Mouse (Mus musculus) liver, embryonic 13.5 days (tissue): ENCODE results near the gene Hoxa6. TPM values are rescaled to one million over a fixed set of nuclear protein-coding genes. Genes with fewer than 3 reads are reported as not detected.

Source experiments
- ATAC-seq: fragments of 200-750 bp; cut with Nextera tagmentation; 2 replicates; pipeline ENCODE4 v1.8.0; 2017; ENCODE audit warnings: low read depth, mild to moderate bottlenecking, moderate number of reproducible peaks, moderate library complexity
- DNase-seq: peaks from one replicate; pipeline ENCODE4 v3.0.0; 2022
- H3K27ac ChIP-seq: fragments of 300-500 bp; sonication (generic); 2 replicates; pipeline ENCODE4 v1.5.1; 2015; ENCODE audit warnings: moderate library complexity, mild to moderate bottlenecking, inconsistent platforms
- H3K27me3 ChIP-seq: fragments of 300-500 bp; sonication (generic); 2 replicates; pipeline ENCODE4 v1.6.1; 2015; ENCODE audit warnings: mild to moderate bottlenecking, inconsistent platforms
- H3K36me3 ChIP-seq: fragments of 300-500 bp; sonication (generic); 2 replicates; pipeline ENCODE4 v1.6.1; 2015; ENCODE audit warnings: mild to moderate bottlenecking, inconsistent platforms
- H3K4me1 ChIP-seq: fragments of 300-500 bp; sonication (generic); replicated peaks from 2 replicates; pipeline ENCODE4 v1.6.1; 2015; ENCODE audit warnings: inconsistent platforms
- H3K4me2 ChIP-seq: fragments of 300-500 bp; sonication (generic); 2 replicates; pipeline ENCODE4 v1.6.1; 2015; ENCODE audit warnings: inconsistent platforms, mild to moderate bottlenecking, moderate library complexity
- H3K4me3 ChIP-seq: fragments of 300-500 bp; sonication (generic); replicated peaks from 2 replicates; pipeline ENCODE4 v1.5.1; 2015; ENCODE audit warnings: mild to moderate bottlenecking, inconsistent platforms
- H3K9ac ChIP-seq: fragments of 300-500 bp; sonication (generic); 2 replicates; pipeline ENCODE4 v1.6.1; 2015; ENCODE audit warnings: mild to moderate bottlenecking, inconsistent platforms
- H3K9me3 ChIP-seq: fragments of 300-500 bp; sonication (generic); replicated peaks from 2 replicates; pipeline ENCODE4 v1.6.1; 2016; ENCODE audit warnings: inconsistent platforms
- WGBS: fragments of 180-500 bp; shearing (Covaris S2); methylation state at CpG from one replicate; pipeline ENCODE4 v1.1.7; 2015; ENCODE audit not compliant: insufficient replicate concordance; 5-methylcytosine and 5-hydroxymethylcytosine counted together
- polyA plus RNA-seq: library from polyadenylated mRNA; unstranded; fragments of >200 nt; fragmentation: Nextera tagmentation; extraction: Ambion mirVana; gene quantifications from 2 replicates; pipeline ENCODE4 v1.2.1, GENCODE M21; 2015

Hoxa6 gene
- polyA plus RNA-seq, 1 experiment from 2014 or later = not detected

- H3K9me3 ChIP-seq = no peaks in the 10 kb centered on the region
- peak overlapping the region; percentile 31 for H3K27ac ChIP-seq
- H3K36me3 ChIP-seq = no peaks in the 10 kb centered on the region
- peaks cover 98% of the 10 kb centered on the region for H3K27me3 ChIP-seq
- 7% methylated on average over 17 of the region's 17 CpGs for WGBS
- H3K4me1 ChIP-seq = peaks cover 2% of the 10 kb centered on the region; the same call in 1 of the 2 replicates
- peak overlapping the region; percentile 16 for H3K4me3 ChIP-seq
- DNase-seq (no peak), ATAC-seq (no peak)
- H3K4me2 ChIP-seq = peak overlapping the region; percentile 51
- peak overlapping the region; percentile 50; the same call in 1 of the 2 replicates for H3K9ac ChIP-seq
Observed at GRCm38 (mm10) chr6:52163366-52164031, 45.0 kb downstream of the Hoxa6 start.

GRCm38 (mm10) chr6:52162611-52163365 is 45.7 kb downstream of the Hoxa6 start:
- Histone ChIP-seq H3K9ac (peak overlapping the region; percentile 50; the same call in 1 of the 2 replicates), H3K4me2 (peak overlapping the region; percentile 51), H3K27me3 (peaks cover 98% of the 10 kb centered on the region), H3K36me3 (no peaks in the 10 kb centered on the region), H3K27ac (peak overlapping the region; percentile 31; the same call in 1 of the 2 replicates), H3K9me3 (no peaks in the 10 kb centered on the region), H3K4me1 (peaks cover 5% of the 10 kb centered on the region; the same call in 1 of the 2 replicates), H3K4me3 (peak overlapping the region; percentile 16)
- ATAC-seq (no peak), DNase-seq (no peak)
- WGBS = 10% methylated on average over 14 of the region's 14 CpGs

GRCm38 (mm10) chr6:52162093-52162380 is 46.5 kb downstream of the Hoxa6 start:
- H3K9ac ChIP-seq = no peak overlapping the region
- H3K4me3 ChIP-seq = no peak overlapping the region
- H3K4me2 ChIP-seq = no peak overlapping the region
- 34% methylated on average over 1 of the region's 1 CpGs for WGBS
- H3K36me3 ChIP-seq = no peaks in the 10 kb centered on the region
- DNase-seq (no peak), ATAC-seq (no peak)
- H3K9me3 ChIP-seq = no peaks in the 10 kb centered on the region
- peaks cover 98% of the 10 kb centered on the region for H3K27me3 ChIP-seq
- H3K27ac ChIP-seq = no peak overlapping the region
- H3K4me1 ChIP-seq = peaks cover 5% of the 10 kb centered on the region; the same call in 1 of the 2 replicates

GRCm38 (mm10) chr6:52161336-52162092 is 47.0 kb downstream of the Hoxa6 start:
- H3K9me3 ChIP-seq = no peaks in the 10 kb centered on the region
- no peak overlapping the region; the same call in 1 of the 2 replicates for H3K4me2 ChIP-seq
- DNase-seq (no peak), ATAC-seq (no peak)
- H3K27ac ChIP-seq = no peak overlapping the region
- H3K9ac ChIP-seq = no peak overlapping the region
- 15% methylated on average over 8 of the region's 8 CpGs for WGBS
- peaks cover 5% of the 10 kb centered on the region; the same call in 1 of the 2 replicates for H3K4me1 ChIP-seq
- peaks cover 98% of the 10 kb centered on the region for H3K27me3 ChIP-seq
- no peak overlapping the region for H3K4me3 ChIP-seq
- no peaks in the 10 kb centered on the region for H3K36me3 ChIP-seq

GRCm38 (mm10) chr6:52160511-52161335 is 47.8 kb downstream of the Hoxa6 start:
- H3K27ac ChIP-seq = peak overlapping the region; percentile 62
- H3K36me3 ChIP-seq = no peaks in the 10 kb centered on the region
- H3K4me2 ChIP-seq = peak overlapping the region; percentile 74
- H3K4me3 ChIP-seq = 0 out of 2 replicates have a peak overlapping the region, but pooled peaks have one; percentile 14
- 11% methylated on average over 30 of the region's 30 CpGs for WGBS
- ATAC-seq (no peak), DNase-seq (no peak)
- no peaks in the 10 kb centered on the region for H3K9me3 ChIP-seq
- peak overlapping the region; percentile 29; the same call in 1 of the 2 replicates for H3K9ac ChIP-seq
- H3K4me1 ChIP-seq = peaks cover 5% of the 10 kb centered on the region; the same call in 1 of the 2 replicates
- H3K27me3 ChIP-seq = peaks cover 98% of the 10 kb centered on the region

GRCm38 (mm10) chr6:52159979-52160378 is 48.5 kb downstream of the Hoxa6 start:
- H3K27ac ChIP-seq = no peak overlapping the region
- peak overlapping the region; percentile 74 for H3K4me2 ChIP-seq
- H3K4me3 ChIP-seq = peak overlapping the region; percentile 14; the same call in 1 of the 2 replicates
- peaks cover 98% of the 10 kb centered on the region for H3K27me3 ChIP-seq
- no peak overlapping the region for H3K9ac ChIP-seq
- ATAC-seq = no peak
- peaks cover 5% of the 10 kb centered on the region; the same call in 1 of the 2 replicates for H3K4me1 ChIP-seq
- WGBS = 7% methylated on average over 7 of the region's 9 CpGs
- no peak for DNase-seq
- no peaks in the 10 kb centered on the region for H3K9me3 ChIP-seq
- no peaks in the 10 kb centered on the region for H3K36me3 ChIP-seq

- Histone ChIP-seq H3K27me3 (peaks cover 98% of the 10 kb centered on the region), H3K36me3 (no peaks in the 10 kb centered on the region), H3K4me3 (peak overlapping the region; percentile 61), H3K4me1 (peaks cover 5% of the 10 kb centered on the region; the same call in 1 of the 2 replicates), H3K9me3 (no peaks in the 10 kb centered on the region), H3K4me2 (peak overlapping the region; percentile 74), H3K9ac (peak overlapping the region; percentile 33; the same call in 1 of the 2 replicates), H3K27ac (peak overlapping the region; percentile 41)
- no peak for DNase-seq
- ATAC-seq = no peak
- WGBS = 15% methylated on average over 12 of the region's 12 CpGs
Observed at GRCm38 (mm10) chr6:52159164-52159761, 49.3 kb downstream of the Hoxa6 start.

GRCm38 (mm10) chr6:52158276-52159051 is 50.1 kb downstream of the Hoxa6 start, which contains the start of gene Hoxa1:
TSS of gene Hoxa1 (minus strand) at chr6:52158317.
- Histone ChIP-seq H3K4me3 (peak within 1 kb of the TSS; percentile 61), H3K4me1 (peaks cover 5% of the 10 kb centered on the region; the same call in 1 of the 2 replicates), H3K9me3 (no peaks in the 10 kb centered on the region), H3K9ac (peak within 1 kb of the TSS; percentile 33; the same call in 1 of the 2 replicates), H3K27ac (peak within 1 kb of the TSS; percentile 41), H3K36me3 (no peaks in the 10 kb centered on the region), H3K27me3 (peaks cover 98% of the 10 kb centered on the region), H3K4me2 (peak within 1 kb of the TSS; percentile 74)
- ATAC-seq (peak; percentile 58), DNase-seq (peak; percentile 35)
- WGBS = under 1% methylated on average over 55 of the region's 55 CpGs

- H3K27me3 ChIP-seq = peaks cover 98% of the 10 kb centered on the region
- peak overlapping the region; percentile 74 for H3K4me2 ChIP-seq
- ATAC-seq (no peak), DNase-seq (no peak)
- H3K9ac ChIP-seq = no peak overlapping the region
- H3K36me3 ChIP-seq = no peaks in the 10 kb centered on the region
- no peak overlapping the region for H3K27ac ChIP-seq
- 2% methylated on average over 32 of the region's 32 CpGs for whole genome bisulfite sequencing
- peaks cover 5% of the 10 kb centered on the region; the same call in 1 of the 2 replicates for H3K4me1 ChIP-seq
- peak overlapping the region; percentile 61 for H3K4me3 ChIP-seq
- H3K9me3 ChIP-seq = no peaks in the 10 kb centered on the region
Observed at GRCm38 (mm10) chr6:52157466-52158275, 50.9 kb downstream of the Hoxa6 start.
